Mouse (Mus musculus): ENCODE measurements around the gene Spata6.

- TF ChIP-seq CTCF (IDR thresholded peaks at IDR 0.05; ENCODE audit: extremely low read depth, insufficient read depth, insufficient read length, insufficient replicate concordance): no peak
- TF ChIP-seq POLR2A (IDR thresholded peaks at IDR 0.05; ENCODE audit: low read depth, low read length): no peak
Measured at GRCm38 (mm10) chr4:111780533-111780932, 60.7 kb downstream of the Spata6 start.
